Mouse (Mus musculus) forebrain, embryonic 11.5 days (tissue): Measurements from ENCODE around the gene Il12b. TPM values are rescaled to one million over a fixed set of nuclear protein-coding genes. Genes with fewer than 3 reads are reported as not detected.
"Not testable (repeated sequence)": the region's sequence is repeated elsewhere in the genome, so short reads cannot be mapped to it uniquely, and the experiment has no call there.

ENCODE experiments used
- ATAC-seq: fragments of 200-750 bp; cut with Nextera tagmentation; replicated peaks from 2 replicates; pipeline ENCODE4 v1.8.0; 2017; ENCODE audit warnings: moderate TSS enrichment; ENCODE audit not compliant: low FRiP score
- DNase-seq: peaks from one replicate; pipeline ENCODE4 v3.0.0-alpha.2; 2017; ENCODE audit warnings: low spot score
- H3K27ac ChIP-seq: fragments of 300-500 bp; sonication (generic); 2 replicates; pipeline ENCODE4 v1.5.1; 2014; ENCODE audit warnings: low read depth, low read length
- H3K27me3 ChIP-seq: fragments of 300-500 bp; sonication (generic); 2 replicates; pipeline ENCODE4 v1.6.1; 2014; ENCODE audit warnings: mild to moderate bottlenecking, low read length, mixed read lengths; ENCODE audit not compliant: control insufficient read depth, insufficient read depth
- H3K36me3 ChIP-seq: fragments of 300-500 bp; sonication (generic); 2 replicates; pipeline ENCODE4 v1.6.1; 2014; ENCODE audit warnings: mild to moderate bottlenecking, low read length, moderate library complexity, mixed read lengths; ENCODE audit not compliant: control insufficient read depth, insufficient read depth
- H3K4me1 ChIP-seq: fragments of 300-500 bp; sonication (generic); replicated peaks from 2 replicates; pipeline ENCODE4 v1.6.1; 2014; ENCODE audit warnings: low read length, mixed read lengths; ENCODE audit not compliant: control insufficient read depth, insufficient read depth
- H3K4me2 ChIP-seq: fragments of 300-500 bp; sonication (generic); 2 replicates; pipeline ENCODE4 v1.6.1; 2014; ENCODE audit warnings: low read depth, mild to moderate bottlenecking, low read length, moderate library complexity, mixed read lengths; ENCODE audit not compliant: severe bottlenecking
- H3K4me3 ChIP-seq: fragments of 300-500 bp; sonication (generic); 2 replicates; pipeline ENCODE4 v1.5.1; 2014; ENCODE audit warnings: low read depth, low read length
- H3K9ac ChIP-seq: fragments of 300-500 bp; sonication (generic); 2 replicates; pipeline ENCODE4 v1.6.1; 2014; ENCODE audit warnings: low read length
- H3K9me3 ChIP-seq: fragments of 300-500 bp; sonication (generic); 2 replicates; pipeline ENCODE4 v1.6.1; 2016; ENCODE audit warnings: low read length, mixed read lengths; ENCODE audit not compliant: control insufficient read depth
- WGBS: fragments of 180-500 bp; shearing (Covaris S2); extraction: QIAGEN DNeasy Blood & Tissue Kit; methylation state at CpG from one replicate; pipeline ENCODE4 v1.1.7; 2014; 5-methylcytosine and 5-hydroxymethylcytosine counted together
- polyA plus RNA-seq: library from polyadenylated mRNA; unstranded; fragments of >200 nt; fragmentation: Nextera tagmentation; extraction: Ambion mirVana; gene quantifications from 2 replicates; pipeline ENCODE4 v1.2.1, GENCODE M21; 2014

Gene Il12b
- polyA plus RNA-seq, 1 experiment from 2014 or later: not detected

GRCm38 (mm10) chr11:44452016-44452415 lies 52.2 kb downstream of the Il12b start:
- not testable (repeated sequence) for DNase-seq, H3K4me3 ChIP-seq, H3K9me3 ChIP-seq, H3K9ac ChIP-seq, H3K36me3 ChIP-seq, H3K4me2 ChIP-seq, H3K4me1 ChIP-seq, H3K27me3 ChIP-seq, H3K27ac ChIP-seq, ATAC-seq
- WGBS: 92% methylated on average over 5 of the region's 5 CpGs

GRCm38 (mm10) chr11:44453423-44453822 lies 53.6 kb downstream of the Il12b start:
- Histone ChIP-seq H3K9ac (no peak overlapping the region), H3K36me3 (no peaks in the 10 kb centered on the region), H3K4me2 (no peak overlapping the region), H3K4me3 (no peak overlapping the region), H3K27me3 (no peaks in the 10 kb centered on the region), H3K9me3 (no peaks in the 10 kb centered on the region), H3K27ac (no peak overlapping the region), H3K4me1 (no peaks in the 10 kb centered on the region)
- DNase-seq (peak; percentile 53), ATAC-seq (0 out of 2 replicates have a peak, but pooled peaks have one; percentile 33)
- 72% methylated on average over 2 of the region's 2 CpGs for WGBS

DNA sequence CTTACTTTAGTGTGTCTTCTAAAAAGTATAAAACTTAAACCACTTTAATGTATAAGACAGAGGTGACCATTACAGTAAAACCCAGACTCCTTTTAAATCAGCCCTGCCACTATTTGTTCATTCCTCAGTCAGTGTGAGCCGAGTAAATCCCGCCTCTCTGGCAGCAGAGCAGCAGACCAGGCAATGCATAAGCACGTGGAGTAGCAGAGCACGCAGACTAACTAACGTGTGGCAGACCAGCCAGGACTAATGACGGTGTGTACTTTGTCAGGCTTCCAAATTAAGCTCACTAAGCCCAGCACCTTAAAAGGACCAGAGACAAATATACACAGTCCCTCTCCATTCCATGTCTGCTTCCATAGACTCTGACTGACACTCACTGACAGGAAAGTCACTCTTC lies 61.6 kb downstream of the Il12b start:
- H3K4me2 ChIP-seq: no peak overlapping the region
- H3K27me3 ChIP-seq: no peaks in the 10 kb centered on the region
- DNase-seq (no peak), ATAC-seq (no peak)
- H3K9ac ChIP-seq: no peak overlapping the region
- no peak overlapping the region for H3K27ac ChIP-seq
- no peaks in the 10 kb centered on the region for H3K4me1 ChIP-seq
- no peaks in the 10 kb centered on the region for H3K9me3 ChIP-seq
- 81% methylated on average over 6 of the region's 6 CpGs for WGBS
- H3K4me3 ChIP-seq: no peak overlapping the region
- H3K36me3 ChIP-seq: no peaks in the 10 kb centered on the region; the same call in 1 of the 2 replicates

Other genes with a start within 250 kb of the Il12b start
- 66.0 and 68.3 TPM in 2 replicates for gene Ublcp1, start 70.4 kb downstream of the Il12b start, polyA plus RNA-seq
- 123 and 124 TPM in 2 replicates for gene Rnf145, start 118.9 kb downstream of the Il12b start, polyA plus RNA-seq
- gene Ebf1, start 217.3 kb downstream of the Il12b start, polyA plus RNA-seq: 17.5 and 21.3 TPM in 2 replicates